Mouse (Mus musculus): ENCODE data around the gene Cdk19. TPM values are rescaled to one million over a fixed set of nuclear protein-coding genes. Genes with fewer than 3 reads are reported as not detected.
"Not testable (repeated sequence)": the region's sequence is repeated elsewhere in the genome, so short reads cannot be mapped to it uniquely, and the experiment has no call there.

Cdk19 gene
- polyA plus RNA-seq, 1 experiment from 2014 or later = 4.7 TPM

GRCm38 (mm10) chr10:40512185-40512584 is 172.8 kb downstream of the Cdk19 start:
- no peaks in the 10 kb centered on the region for H3K36me3 ChIP-seq (replicated peaks)
- no peak overlapping the region for H3K27ac ChIP-seq
- no peak overlapping the region for H3K4me3 ChIP-seq
- 94% methylated on average over 6 of the region's 6 CpGs for WGBS
- H3K9me3 ChIP-seq = no peaks in the 10 kb centered on the region
- H3K27me3 ChIP-seq (ENCODE audit: poor library complexity, severe bottlenecking) = no peaks in the 10 kb centered on the region
- peaks cover 17% of the 10 kb centered on the region for H3K4me1 ChIP-seq
- no peak for DNase-seq (ENCODE audit: extremely low spot score, low spot score)

- not testable (repeated sequence) for H3K9me3 ChIP-seq; H3K27me3 ChIP-seq (ENCODE audit: poor library complexity, severe bottlenecking); H3K4me3 ChIP-seq; H3K36me3 ChIP-seq (replicated peaks); DNase-seq (ENCODE audit: extremely low spot score, low spot score); H3K27ac ChIP-seq
- 95% methylated on average over 7 of the region's 7 CpGs for WGBS
- H3K4me1 ChIP-seq = peaks cover 17% of the 10 kb centered on the region
Observed at GRCm38 (mm10) chr10:40512996-40513395, 173.6 kb downstream of the Cdk19 start.

- peak overlapping the region; percentile 58; the same call in 1 of the 2 replicates for H3K27ac ChIP-seq
- no peak for DNase-seq (ENCODE audit: extremely low spot score, low spot score)
- WGBS = 84% methylated on average over 5 of the region's 5 CpGs
Observed at GRCm38 (mm10) chr10:40515225-40515681, 175.9 kb downstream of the Cdk19 start.

GRCm38 (mm10) chr10:40516421-40516820 is 177.1 kb downstream of the Cdk19 start:
- Histone ChIP-seq H3K27ac (0 out of 2 replicates have a peak overlapping the region, but pooled peaks have one; percentile 37), H3K36me3 (replicated peaks) (no peaks in the 10 kb centered on the region), H3K9me3 (no peaks in the 10 kb centered on the region), H3K27me3 (ENCODE audit: poor library complexity, severe bottlenecking) (no peaks in the 10 kb centered on the region), H3K4me1 (peaks cover 26% of the 10 kb centered on the region), H3K4me3 (no peak overlapping the region)
- no peak for DNase-seq (ENCODE audit: extremely low spot score, low spot score)
- WGBS = 45% methylated on average over 4 of the region's 4 CpGs

More at GRCm38 (mm10) chr10:40515225-40515681, 175.9 kb downstream of the Cdk19 start:
- H3K27me3 ChIP-seq (ENCODE audit: poor library complexity, severe bottlenecking) = no peaks in the 10 kb centered on the region
- H3K4me3 ChIP-seq = no peak overlapping the region
- no peaks in the 10 kb centered on the region for H3K36me3 ChIP-seq (replicated peaks)
- no peaks in the 10 kb centered on the region for H3K9me3 ChIP-seq
- H3K4me1 ChIP-seq = peaks cover 20% of the 10 kb centered on the region

- no peak for DNase-seq (ENCODE audit: extremely low spot score, low spot score)
- Histone ChIP-seq H3K36me3 (replicated peaks) (no peaks in the 10 kb centered on the region), H3K9me3 (no peaks in the 10 kb centered on the region), H3K4me3 (no peak overlapping the region), H3K4me1 (peaks cover 55% of the 10 kb centered on the region), H3K27me3 (ENCODE audit: poor library complexity, severe bottlenecking) (no peaks in the 10 kb centered on the region), H3K27ac (no peak overlapping the region; the same call in 1 of the 2 replicates)
- 94% methylated on average over 4 of the region's 4 CpGs for WGBS
Observed at GRCm38 (mm10) chr10:40519586-40519985, 180.2 kb downstream of the Cdk19 start.

GRCm38 (mm10) chr10:40521579-40521978 is 182.2 kb downstream of the Cdk19 start:
- Histone ChIP-seq H3K9me3 (no peaks in the 10 kb centered on the region), H3K27ac (peak overlapping the region; percentile 48), H3K27me3 (ENCODE audit: poor library complexity, severe bottlenecking) (no peaks in the 10 kb centered on the region), H3K36me3 (replicated peaks) (no peaks in the 10 kb centered on the region), H3K4me3 (no peak overlapping the region), H3K4me1 (peaks cover 39% of the 10 kb centered on the region)
- peak; percentile 40 for DNase-seq (ENCODE audit: extremely low spot score, low spot score)
- 23% methylated on average over 12 of the region's 12 CpGs for WGBS

- Histone ChIP-seq H3K27me3 (ENCODE audit: poor library complexity, severe bottlenecking) (no peaks in the 10 kb centered on the region), H3K27ac (0 out of 2 replicates have a peak overlapping the region, but pooled peaks have one; percentile 30), H3K4me1 (peaks cover 49% of the 10 kb centered on the region), H3K4me3 (no peak overlapping the region), H3K9me3 (no peaks in the 10 kb centered on the region), H3K36me3 (replicated peaks) (no peaks in the 10 kb centered on the region)
- peak; percentile 14 for DNase-seq (ENCODE audit: extremely low spot score, low spot score)
- WGBS = 78% methylated on average over 7 of the region's 7 CpGs
Observed at GRCm38 (mm10) chr10:40523312-40523975, 184.1 kb downstream of the Cdk19 start.

- DNase-seq (ENCODE audit: extremely low spot score, low spot score) = peak; percentile 14
- H3K27me3 ChIP-seq (ENCODE audit: poor library complexity, severe bottlenecking) = no peaks in the 10 kb centered on the region
- 0 out of 2 replicates have a peak overlapping the region, but pooled peaks have one; percentile 15 for H3K27ac ChIP-seq
- no peak overlapping the region for H3K4me3 ChIP-seq
- no peaks in the 10 kb centered on the region for H3K36me3 ChIP-seq (replicated peaks)
- peaks cover 54% of the 10 kb centered on the region for H3K4me1 ChIP-seq
- 80% methylated on average over 9 of the region's 9 CpGs for WGBS
- H3K9me3 ChIP-seq = no peaks in the 10 kb centered on the region
Observed at GRCm38 (mm10) chr10:40524032-40524806, 184.9 kb downstream of the Cdk19 start.

- H3K36me3 ChIP-seq (replicated peaks) = no peaks in the 10 kb centered on the region
- WGBS = 31% methylated on average over 10 of the region's 10 CpGs
- H3K27ac ChIP-seq = no peak overlapping the region
- DNase-seq (ENCODE audit: extremely low spot score, low spot score) = peak; percentile 25
- no peaks in the 10 kb centered on the region for H3K27me3 ChIP-seq (ENCODE audit: poor library complexity, severe bottlenecking)
- H3K4me3 ChIP-seq = no peak overlapping the region
- H3K9me3 ChIP-seq = no peaks in the 10 kb centered on the region
- peaks cover 54% of the 10 kb centered on the region for H3K4me1 ChIP-seq
Observed at GRCm38 (mm10) chr10:40524991-40525390, 185.6 kb downstream of the Cdk19 start.

- H3K4me1 ChIP-seq = peaks cover 54% of the 10 kb centered on the region
- 73% methylated on average over 9 of the region's 9 CpGs for WGBS
- peak; percentile 12 for DNase-seq (ENCODE audit: extremely low spot score, low spot score)
Observed at GRCm38 (mm10) chr10:40525616-40526155, 186.3 kb downstream of the Cdk19 start.

GRCm38 (mm10) chr10:40526301-40526761 is 187.0 kb downstream of the Cdk19 start:
- Histone ChIP-seq H3K27ac (no peak overlapping the region), H3K9me3 (no peaks in the 10 kb centered on the region), H3K36me3 (replicated peaks) (no peaks in the 10 kb centered on the region), H3K4me3 (no peak overlapping the region), H3K4me1 (peaks cover 49% of the 10 kb centered on the region), H3K27me3 (ENCODE audit: poor library complexity, severe bottlenecking) (no peaks in the 10 kb centered on the region)
- 90% methylated on average over 8 of the region's 8 CpGs for WGBS
- peak; percentile 12 for DNase-seq (ENCODE audit: extremely low spot score, low spot score)

More at GRCm38 (mm10) chr10:40525616-40526155, 186.3 kb downstream of the Cdk19 start:
- no peak overlapping the region for H3K4me3 ChIP-seq
- no peaks in the 10 kb centered on the region for H3K9me3 ChIP-seq
- no peak overlapping the region for H3K27ac ChIP-seq
- no peaks in the 10 kb centered on the region for H3K27me3 ChIP-seq (ENCODE audit: poor library complexity, severe bottlenecking)
- no peaks in the 10 kb centered on the region for H3K36me3 ChIP-seq (replicated peaks)

- Histone ChIP-seq H3K4me1 (peaks cover 42% of the 10 kb centered on the region), H3K4me3 (no peak overlapping the region), H3K9me3 (peaks cover 3% of the 10 kb centered on the region; the same call in 1 of the 2 replicates), H3K27me3 (ENCODE audit: poor library complexity, severe bottlenecking) (no peaks in the 10 kb centered on the region), H3K36me3 (replicated peaks) (no peaks in the 10 kb centered on the region), H3K27ac (no peak overlapping the region; the same call in 1 of the 2 replicates)
- DNase-seq (ENCODE audit: extremely low spot score, low spot score) = peak; percentile 10
- WGBS = 83% methylated on average over 3 of the region's 3 CpGs
Observed at GRCm38 (mm10) chr10:40526986-40527385, 187.6 kb downstream of the Cdk19 start.
